Mouse (Mus musculus): Measurements from ENCODE around the gene Rab6b.

Gene Rab6b

GRCm38 (mm10) chr9:103108341-103108798, 3.2 kb upstream of the Rab6b start:
- DNase-seq (ENCODE audit: low spot score), result peak; percentile 42

GRCm38 (mm10) chr9:103108943-103109670, 2.5 kb upstream of the Rab6b start:
- no peak for DNase-seq (ENCODE audit: low spot score)

DNA sequence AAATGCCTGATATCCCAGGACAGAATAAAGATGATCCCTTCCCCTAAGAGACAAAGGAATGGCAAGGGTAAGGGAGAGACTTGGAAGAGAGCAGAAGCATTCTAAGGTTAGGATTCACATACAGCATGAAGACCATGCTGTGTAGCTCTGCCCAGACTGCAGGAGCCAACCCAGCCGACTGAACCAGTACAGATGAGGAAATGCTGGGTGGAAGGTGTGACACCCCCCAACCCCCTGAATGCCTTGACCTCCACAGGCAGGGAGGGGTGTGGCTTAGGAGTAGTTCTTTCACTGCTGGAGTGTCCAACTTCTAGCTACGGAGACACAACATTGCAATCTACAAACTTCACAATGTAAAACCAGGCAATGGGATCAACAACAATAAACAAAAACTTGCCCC, 1.7 kb upstream of the Rab6b start:
- no peak for DNase-seq (ENCODE audit: low spot score)

DNA sequence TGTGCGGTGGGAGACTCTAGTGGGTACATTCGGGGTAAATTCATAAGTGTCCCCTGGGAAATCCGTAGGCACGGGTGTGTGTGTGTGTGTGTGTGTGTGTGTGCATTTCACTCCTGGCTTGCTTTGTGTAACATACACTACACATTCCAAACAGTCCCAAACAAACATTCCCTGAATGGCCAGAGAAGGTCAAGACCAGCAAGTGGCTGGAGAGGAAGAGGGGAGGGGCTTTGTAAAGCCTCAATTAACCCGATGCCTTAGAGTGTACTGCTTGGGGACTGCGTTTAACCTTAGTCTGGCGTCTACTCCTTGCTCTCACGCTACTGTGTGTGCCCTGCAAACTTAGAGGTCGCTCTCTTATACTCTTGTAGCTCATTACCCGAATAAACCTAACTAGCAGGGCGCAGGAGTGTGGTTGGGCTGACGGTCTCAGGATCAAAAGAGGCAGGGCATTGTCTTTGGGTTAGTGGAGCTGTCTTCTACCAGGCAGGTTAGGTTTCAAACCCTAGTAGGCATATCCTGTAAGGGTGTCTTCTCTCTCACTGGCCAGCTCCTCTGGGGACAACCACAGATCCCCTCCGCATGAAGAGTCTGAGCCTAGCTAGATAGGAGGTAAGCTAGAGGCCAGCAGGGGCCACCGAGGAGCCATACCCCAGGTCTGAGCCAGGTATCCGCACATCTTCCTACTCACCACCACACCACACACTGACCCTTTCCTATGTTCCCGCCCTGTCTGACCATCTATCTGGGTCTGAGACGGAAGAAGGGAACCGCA, 673 bp upstream of the Rab6b start:
- no peak for DNase-seq (ENCODE audit: low spot score)

GRCm38 (mm10) chr9:103112471-103113271, 1.1 kb downstream of the Rab6b start:
- no peak for DNase-seq (ENCODE audit: low spot score)

DNA sequence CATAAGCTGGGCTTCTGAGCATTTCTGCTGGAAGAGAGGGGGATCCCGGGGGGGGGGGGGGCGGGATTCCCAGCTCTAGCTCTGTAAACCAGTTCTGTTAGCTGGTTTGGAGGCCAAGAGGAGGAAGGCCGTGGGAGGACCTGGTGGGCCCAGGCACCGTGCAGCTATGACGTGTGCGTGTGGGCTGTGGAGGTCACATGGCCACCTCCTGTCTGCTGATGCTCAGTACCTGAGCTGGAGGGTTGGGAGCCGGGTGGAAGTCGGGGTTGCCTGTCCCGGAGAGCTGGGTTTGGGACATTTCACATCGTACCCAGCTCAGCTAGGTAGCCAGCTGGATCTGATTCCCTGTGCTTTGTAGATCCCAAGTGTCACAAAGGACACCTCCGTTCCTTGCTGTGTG, 1.8 kb downstream of the Rab6b start:
- no peak for DNase-seq (ENCODE audit: low spot score)

- DNase-seq (ENCODE audit: low spot score), result no peak
Measured at GRCm38 (mm10) chr9:103114326-103114725, 2.7 kb downstream of the Rab6b start.

GRCm38 (mm10) chr9:103114901-103115300, 3.3 kb downstream of the Rab6b start:
- no peak for DNase-seq (ENCODE audit: low spot score)

- no peak for DNase-seq (ENCODE audit: low spot score)
Measured at GRCm38 (mm10) chr9:103116941-103117340, 5.4 kb downstream of the Rab6b start.

DNA sequence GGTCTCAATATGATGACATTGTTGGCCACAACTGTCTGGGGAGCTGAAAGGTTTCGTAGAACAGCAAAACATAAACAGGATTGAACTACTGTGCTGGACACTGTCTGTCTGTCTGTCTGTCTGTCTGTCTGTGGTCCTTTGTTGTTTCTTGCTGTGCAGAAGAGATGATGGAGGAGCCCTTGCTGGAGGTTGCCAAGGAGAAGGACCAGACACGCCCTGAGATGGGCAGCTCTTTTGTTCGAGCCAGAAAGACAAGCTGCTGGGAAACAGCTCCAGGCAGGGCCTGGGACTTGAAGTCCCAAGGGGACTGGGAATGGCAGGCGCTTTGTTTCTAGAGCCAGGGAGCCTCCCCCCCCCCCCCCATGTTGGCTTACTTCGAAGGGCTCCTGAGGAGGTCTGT, 5.9 kb downstream of the Rab6b start:
- DNase-seq (ENCODE audit: low spot score), result peak; percentile 44

DNA sequence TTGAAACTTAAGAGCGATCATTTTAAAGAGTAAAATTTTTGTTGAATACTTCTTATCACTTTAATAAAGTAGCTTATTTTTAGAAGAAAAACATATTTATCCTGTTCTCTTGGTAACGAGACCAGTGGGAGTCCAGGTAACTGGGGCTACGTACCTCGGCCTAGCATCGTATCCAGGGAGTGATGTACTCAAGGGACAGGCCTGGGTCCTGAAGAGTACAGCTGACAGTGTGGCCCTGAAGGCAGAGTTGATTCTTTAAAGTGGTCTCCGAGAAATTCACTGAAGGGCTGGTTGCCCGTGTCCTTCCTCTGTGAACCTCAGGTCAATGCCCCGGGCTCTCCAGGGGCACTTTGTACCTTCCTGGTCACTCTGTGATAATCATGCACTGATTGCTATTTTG, 6.4 kb downstream of the Rab6b start:
- DNase-seq (ENCODE audit: low spot score), result no peak

DNA sequence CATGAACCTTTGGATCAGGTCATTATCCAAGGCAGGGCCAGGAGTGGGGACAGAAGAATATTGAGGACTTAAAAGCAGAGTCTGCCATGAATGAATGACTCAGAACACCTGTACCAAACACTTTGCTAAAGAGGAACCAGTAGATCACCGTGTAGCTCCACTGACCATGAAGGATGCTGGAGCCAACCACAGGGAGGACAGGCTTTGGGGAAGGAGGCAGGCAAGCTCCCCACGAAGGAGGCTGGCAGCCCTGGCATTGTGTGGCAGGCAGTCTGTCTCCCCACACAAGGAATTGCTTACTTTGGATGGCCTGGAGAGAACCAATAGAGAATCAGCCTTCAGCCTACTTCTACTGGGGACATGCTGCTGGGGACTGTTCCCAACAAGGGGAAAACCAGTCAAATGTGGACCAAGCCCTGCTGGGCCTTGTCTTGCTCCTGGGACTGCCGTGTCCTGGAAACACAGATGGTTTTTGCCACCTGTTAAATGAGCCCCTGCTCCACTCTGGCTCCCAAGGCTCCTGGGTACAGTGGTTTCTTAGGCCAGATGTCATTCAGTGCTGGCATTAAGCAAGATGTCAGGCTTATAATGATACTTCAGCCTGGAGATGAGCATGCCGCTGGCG, 7.2 kb downstream of the Rab6b start:
- DNase-seq (ENCODE audit: low spot score), result no peak

- no peak for DNase-seq (ENCODE audit: low spot score)
Measured at GRCm38 (mm10) chr9:103119781-103120180, 8.2 kb downstream of the Rab6b start.

GRCm38 (mm10) chr9:103120231-103120630, 8.6 kb downstream of the Rab6b start:
- no peak for DNase-seq (ENCODE audit: low spot score)

DNA sequence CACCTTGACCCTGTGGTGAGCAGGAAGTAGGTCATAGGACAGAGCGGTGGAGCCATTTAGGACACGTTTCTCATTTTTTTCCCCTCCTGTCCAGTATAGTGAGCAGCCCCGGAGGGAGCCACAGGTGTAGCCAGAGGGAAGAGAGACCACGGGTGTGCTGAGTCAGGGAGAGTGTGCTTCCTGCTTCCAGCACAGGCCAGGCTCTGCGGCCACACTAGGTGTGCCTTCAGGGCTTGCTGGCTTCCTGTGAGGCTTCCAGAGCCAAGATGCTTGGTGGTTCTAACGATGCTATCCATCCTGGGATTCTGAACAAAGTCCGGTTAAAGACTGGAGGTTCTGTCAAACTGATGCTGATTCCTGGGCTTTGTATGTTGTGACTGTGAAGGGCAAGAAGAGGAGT, 10.0 kb downstream of the Rab6b start:
- no peak for DNase-seq (ENCODE audit: low spot score)

- no peak for DNase-seq (ENCODE audit: low spot score)
Measured at GRCm38 (mm10) chr9:103124746-103125145, 13.2 kb downstream of the Rab6b start.

DNA sequence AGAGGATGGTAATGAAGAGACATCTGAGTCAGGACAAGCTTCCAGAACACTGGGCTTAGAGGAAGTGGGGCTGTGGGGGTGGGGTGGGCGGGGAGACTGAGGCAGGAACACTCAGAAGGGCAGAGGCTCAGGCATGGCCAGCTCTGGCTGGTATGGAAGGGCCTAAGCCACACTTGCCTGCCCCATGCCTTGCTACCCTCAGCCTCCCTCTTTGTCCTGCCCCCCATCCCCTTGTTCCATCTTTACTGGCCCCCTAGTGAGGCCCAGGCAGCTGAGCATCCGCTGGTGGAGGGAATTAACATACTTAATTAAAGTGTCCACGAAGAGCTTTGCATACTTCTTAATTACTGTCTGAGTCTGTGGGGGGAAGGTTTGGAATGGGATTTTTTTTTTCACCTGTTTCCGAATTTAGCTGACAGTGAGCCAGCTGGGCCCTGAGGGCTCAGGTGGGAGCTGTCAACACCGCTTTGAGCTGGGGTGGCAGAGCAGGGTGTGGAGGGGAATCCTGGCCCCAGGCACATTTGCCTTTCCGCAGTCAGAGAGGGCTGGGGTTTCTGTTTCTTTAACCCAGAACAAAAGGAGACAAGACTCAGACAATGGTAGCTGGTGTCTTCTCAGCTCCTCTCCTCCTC, 22.0 kb downstream of the Rab6b start:
- no peak for DNase-seq (ENCODE audit: low spot score)

DNA sequence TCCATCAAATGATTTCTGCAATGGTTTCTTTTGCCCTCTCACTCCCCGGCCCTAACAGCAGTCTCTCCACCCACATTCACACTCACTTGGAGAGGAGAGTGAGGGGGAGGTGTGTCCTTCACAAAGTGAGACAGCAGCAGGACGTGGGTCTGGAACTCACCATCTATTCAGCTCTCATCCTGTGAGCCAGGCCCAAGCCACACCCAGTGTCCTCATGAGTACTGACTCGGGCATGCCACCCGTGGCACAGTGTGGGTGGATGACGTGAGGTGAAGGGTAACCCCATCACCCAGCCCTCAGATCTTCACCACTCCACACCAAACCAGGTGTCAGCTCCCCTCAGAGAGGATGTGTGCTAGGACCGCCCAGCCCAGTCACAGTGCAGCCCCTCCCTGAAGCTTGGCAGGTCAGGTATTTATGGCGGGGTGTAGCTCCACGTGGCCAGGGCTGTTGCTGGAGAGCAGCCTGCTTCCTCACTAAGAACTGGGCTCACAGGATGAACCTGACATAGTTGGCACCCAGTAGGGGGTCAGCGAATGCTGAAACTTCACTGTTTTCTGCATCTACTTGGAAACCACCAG, 23.0 kb downstream of the Rab6b start:
- no peak for DNase-seq (ENCODE audit: low spot score)

DNA sequence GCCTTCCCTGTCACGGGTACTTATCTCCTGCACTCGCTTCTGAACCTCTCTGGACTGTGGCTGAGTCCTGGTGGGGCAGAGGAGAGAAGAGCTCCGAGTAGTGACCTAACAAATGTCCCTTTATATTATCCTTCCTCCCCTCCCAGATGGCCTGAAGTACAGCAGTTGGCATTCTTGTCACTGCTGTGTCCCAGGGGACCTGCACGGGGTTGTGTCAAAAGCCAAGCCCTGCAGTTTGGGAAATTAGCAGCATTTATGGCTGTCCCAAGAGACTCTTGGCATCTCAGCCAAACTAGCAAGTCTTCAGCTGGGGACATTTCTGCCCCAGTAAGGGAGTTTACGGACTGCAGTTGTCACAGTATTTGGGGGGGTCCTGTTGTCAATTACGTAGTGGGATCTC, 27.9 kb downstream of the Rab6b start:
- no peak for DNase-seq (ENCODE audit: low spot score)

GRCm38 (mm10) chr9:103140384-103140783, 28.8 kb downstream of the Rab6b start:
- no peak for DNase-seq (ENCODE audit: low spot score)

DNA sequence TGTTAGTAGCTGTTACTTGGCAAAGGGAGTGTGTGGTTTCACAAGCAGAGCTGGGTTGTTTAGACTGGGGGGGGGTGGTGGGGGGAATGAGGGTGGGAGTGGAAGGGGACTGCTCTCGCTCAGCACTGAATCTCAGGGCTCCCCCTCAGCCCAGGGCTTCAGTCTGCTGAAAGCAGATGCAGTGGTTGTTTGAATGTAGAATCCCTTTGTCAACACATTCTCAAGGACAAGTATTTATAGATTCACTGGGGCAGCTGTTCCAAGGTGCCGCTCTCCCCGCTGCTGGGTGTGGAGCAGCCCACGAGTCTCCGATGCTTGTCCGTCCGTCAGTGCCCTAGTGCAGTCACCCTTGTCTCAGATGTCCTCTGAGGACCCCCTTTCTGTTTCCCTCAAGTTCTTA, 29.7 kb downstream of the Rab6b start:
- DNase-seq (ENCODE audit: low spot score), result no peak
